Mouse (Mus musculus): Measurements from ENCODE around the gene Ntrk2. TPM values are rescaled to one million over a fixed set of nuclear protein-coding genes. Genes with fewer than 3 reads are reported as not detected.

Gene Ntrk2
- polyA plus RNA-seq, 1 experiment from 2014 or later, result 3.2 TPM

DNA sequence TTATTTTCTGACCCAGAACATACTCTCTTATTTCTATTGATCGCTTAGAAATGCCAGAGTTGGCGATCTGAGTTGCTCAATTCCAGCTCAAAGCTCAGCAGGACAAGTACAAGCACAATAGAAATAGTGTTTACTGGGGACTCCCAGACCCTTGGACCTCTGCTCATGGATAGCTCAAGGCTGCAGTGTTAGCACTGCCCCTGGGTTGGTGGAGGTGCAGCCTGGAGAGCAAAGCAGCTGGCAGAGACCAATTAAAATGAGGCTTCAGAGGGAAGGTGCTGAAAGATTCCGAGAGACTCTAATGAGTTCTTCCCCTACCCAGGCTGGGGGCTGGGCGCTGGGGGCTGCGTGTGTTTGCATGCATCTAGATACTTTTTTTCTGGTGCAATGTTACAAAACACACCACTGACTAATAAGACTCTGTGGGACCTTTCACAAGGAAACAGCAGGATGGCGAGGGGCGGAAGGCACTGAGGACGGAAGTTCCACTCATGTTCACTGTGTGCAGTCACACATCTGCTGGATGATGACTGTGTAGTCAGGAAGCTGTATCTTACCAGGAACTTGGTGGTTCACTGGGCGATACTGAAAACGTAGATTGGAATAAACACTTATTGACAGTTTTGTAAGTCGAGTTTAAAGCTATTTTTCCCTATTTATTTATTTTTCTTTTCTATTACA lies 193.1 kb downstream of the Ntrk2 start:
- H3K27me3 ChIP-seq (ENCODE audit: control insufficient read depth, insufficient read depth, low read depth, low read length), result no peaks in the 10 kb centered on the region
- peaks cover 2% of the 10 kb centered on the region for H3K4me1 ChIP-seq (replicated peaks; ENCODE audit: control insufficient read depth, insufficient read depth, low read length)
- no peaks in the 10 kb centered on the region for H3K9me3 ChIP-seq (ENCODE audit: control insufficient read depth, low read length)
- no peak for ATAC-seq (ENCODE audit: low read depth)
- WGBS, result 48% methylated on average over 11 of the region's 11 CpGs
- no peak overlapping the region for H3K4me2 ChIP-seq (ENCODE audit: low read depth, low read length)
- H3K36me3 ChIP-seq (ENCODE audit: control insufficient read depth, insufficient read depth, low read length), result no peaks in the 10 kb centered on the region
- H3K4me3 ChIP-seq (ENCODE audit: low read length), result no peak overlapping the region
- no peak overlapping the region for H3K9ac ChIP-seq (ENCODE audit: low read length)
- no peak overlapping the region for H3K27ac ChIP-seq (ENCODE audit: low read length)

DNA sequence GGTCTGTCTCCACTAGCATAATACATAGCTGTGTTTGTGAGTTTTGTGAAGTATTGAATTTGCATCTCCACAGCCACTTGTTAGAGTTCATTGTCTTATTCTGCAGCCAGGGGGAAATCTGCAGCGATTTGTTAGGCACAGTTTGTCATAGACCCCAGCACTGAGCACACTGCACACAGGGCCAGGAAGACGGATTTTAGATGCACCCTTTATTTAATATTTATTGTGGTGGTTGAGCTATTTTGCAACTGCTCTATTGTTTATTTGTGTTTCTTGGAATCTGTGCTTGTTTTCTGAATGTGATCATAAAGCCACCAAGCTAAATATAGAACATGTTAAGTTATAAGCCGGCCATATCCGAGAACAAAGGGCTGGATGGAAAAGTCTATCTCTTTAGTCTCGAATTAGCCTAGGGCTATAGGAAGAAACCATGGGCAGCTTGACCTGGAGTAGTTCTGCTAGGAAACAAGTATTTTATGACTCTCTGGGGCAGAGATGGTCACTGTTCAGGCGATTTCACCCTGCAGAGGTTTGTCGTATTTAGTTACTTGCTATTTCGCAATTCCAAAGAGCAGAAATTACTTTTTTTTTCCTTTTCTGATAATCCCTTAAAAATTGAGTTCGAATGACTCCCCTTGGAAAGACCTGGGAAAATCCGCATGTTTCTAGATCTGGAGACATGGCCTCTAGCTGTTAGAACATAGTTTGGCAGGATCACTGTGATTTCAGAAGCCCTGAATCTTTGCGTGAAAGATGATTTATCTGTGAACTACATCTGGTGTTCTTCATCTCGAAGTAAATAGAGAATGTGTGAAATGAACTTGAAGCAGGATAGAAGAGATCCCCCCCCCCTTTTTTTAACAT lies 196.8 kb downstream of the Ntrk2 start:
- Histone ChIP-seq H3K27me3 (ENCODE audit: control insufficient read depth, insufficient read depth, low read depth, low read length) (no peaks in the 10 kb centered on the region), H3K9me3 (ENCODE audit: control insufficient read depth, low read length) (no peaks in the 10 kb centered on the region), H3K4me2 (ENCODE audit: low read depth, low read length) (no peak overlapping the region), H3K4me3 (ENCODE audit: low read length) (no peak overlapping the region), H3K9ac (ENCODE audit: low read length) (no peak overlapping the region), H3K36me3 (ENCODE audit: control insufficient read depth, insufficient read depth, low read length) (no peaks in the 10 kb centered on the region), H3K4me1 (replicated peaks; ENCODE audit: control insufficient read depth, insufficient read depth, low read length) (peaks cover 2% of the 10 kb centered on the region), H3K27ac (ENCODE audit: low read length) (peak overlapping the region; percentile 40; the same call in 1 of the 2 replicates)
- peak; percentile 66; the same call in 1 of the 2 replicates for ATAC-seq (ENCODE audit: low read depth)
- 52% methylated on average over 12 of the region's 12 CpGs for WGBS

DNA sequence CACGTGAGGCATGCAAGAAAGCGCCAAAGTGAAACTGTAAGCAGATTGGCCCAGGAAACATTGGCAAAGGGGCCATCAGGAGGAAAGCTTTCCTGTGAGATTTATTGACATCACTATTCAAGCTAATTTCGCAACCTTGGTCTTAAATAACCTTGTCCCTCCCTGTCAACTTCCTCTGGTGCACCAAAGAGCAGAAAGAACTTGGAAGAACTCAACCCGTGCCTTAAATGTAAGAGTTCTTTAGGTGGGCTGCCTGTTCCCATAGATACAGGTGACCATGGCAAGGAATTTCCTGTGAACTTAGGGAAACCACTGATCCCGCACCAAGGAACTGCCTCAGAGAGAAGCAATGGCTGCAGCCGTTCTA lies 197.4 kb downstream of the Ntrk2 start:
- H3K9ac ChIP-seq (ENCODE audit: low read length), result no peak overlapping the region
- no peak overlapping the region for H3K4me3 ChIP-seq (ENCODE audit: low read length)
- H3K27ac ChIP-seq (ENCODE audit: low read length), result no peak overlapping the region
- WGBS, result 58% methylated on average over 6 of the region's 6 CpGs
- H3K27me3 ChIP-seq (ENCODE audit: control insufficient read depth, insufficient read depth, low read depth, low read length), result no peaks in the 10 kb centered on the region
- H3K36me3 ChIP-seq (ENCODE audit: control insufficient read depth, insufficient read depth, low read length), result no peaks in the 10 kb centered on the region
- H3K9me3 ChIP-seq (ENCODE audit: control insufficient read depth, low read length), result no peaks in the 10 kb centered on the region
- H3K4me1 ChIP-seq (replicated peaks; ENCODE audit: control insufficient read depth, insufficient read depth, low read length), result peaks cover 2% of the 10 kb centered on the region
- ATAC-seq (ENCODE audit: low read depth), result no peak
- no peak overlapping the region for H3K4me2 ChIP-seq (ENCODE audit: low read depth, low read length)

DNA sequence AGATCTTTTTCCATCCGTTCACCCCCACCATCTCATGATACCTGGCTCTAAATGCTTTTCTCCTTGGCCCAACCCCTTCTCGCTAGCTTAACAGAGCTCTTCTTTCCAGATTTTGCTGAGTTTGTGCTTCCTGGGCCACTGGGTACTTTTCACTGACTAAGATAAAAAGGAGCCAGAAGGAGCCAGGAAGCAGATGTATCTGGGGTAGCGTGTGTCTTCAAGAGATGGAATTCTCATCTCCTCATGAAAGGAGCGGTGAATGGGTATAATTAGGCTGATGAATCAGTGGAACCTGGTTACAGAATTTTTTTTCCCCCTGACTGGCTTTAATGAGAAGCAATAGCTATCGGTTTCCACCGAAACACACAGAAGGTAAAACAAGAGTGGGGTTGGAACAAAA lies 198.2 kb downstream of the Ntrk2 start:
- Histone ChIP-seq H3K9me3 (ENCODE audit: control insufficient read depth, low read length) (no peaks in the 10 kb centered on the region), H3K4me2 (ENCODE audit: low read depth, low read length) (no peak overlapping the region), H3K4me3 (ENCODE audit: low read length) (no peak overlapping the region), H3K27me3 (ENCODE audit: control insufficient read depth, insufficient read depth, low read depth, low read length) (no peaks in the 10 kb centered on the region), H3K9ac (ENCODE audit: low read length) (no peak overlapping the region), H3K27ac (ENCODE audit: low read length) (no peak overlapping the region), H3K4me1 (replicated peaks; ENCODE audit: control insufficient read depth, insufficient read depth, low read length) (peaks cover 2% of the 10 kb centered on the region), H3K36me3 (ENCODE audit: control insufficient read depth, insufficient read depth, low read length) (no peaks in the 10 kb centered on the region)
- ATAC-seq (ENCODE audit: low read depth), result no peak
- 79% methylated on average over 6 of the region's 6 CpGs for WGBS

DNA sequence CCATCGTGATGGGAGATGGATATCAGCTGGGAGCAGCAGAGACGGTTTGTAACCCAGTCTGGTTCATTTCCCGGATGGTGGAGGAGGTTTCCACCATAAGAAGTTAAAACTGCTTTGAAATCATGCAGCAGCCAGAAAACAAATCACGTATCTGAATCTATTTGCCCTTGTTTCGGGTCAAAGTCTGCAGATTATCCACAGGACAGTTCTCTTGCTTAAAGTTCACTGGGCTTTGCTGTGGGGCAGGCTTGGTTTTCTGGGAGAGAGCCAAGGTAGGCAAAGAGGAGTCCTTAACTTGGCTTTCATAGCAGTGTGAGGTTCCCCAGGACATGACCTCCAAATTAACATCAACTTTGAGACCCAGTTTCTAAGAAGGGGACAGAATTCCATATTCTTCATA lies 203.5 kb downstream of the Ntrk2 start:
- no peak overlapping the region for H3K9ac ChIP-seq (ENCODE audit: low read length)
- no peaks in the 10 kb centered on the region for H3K9me3 ChIP-seq (ENCODE audit: control insufficient read depth, low read length)
- H3K27ac ChIP-seq (ENCODE audit: low read length), result no peak overlapping the region
- H3K4me3 ChIP-seq (ENCODE audit: low read length), result no peak overlapping the region
- peaks cover 11% of the 10 kb centered on the region for H3K4me1 ChIP-seq (replicated peaks; ENCODE audit: control insufficient read depth, insufficient read depth, low read length)
- 57% methylated on average over 5 of the region's 5 CpGs for WGBS
- H3K27me3 ChIP-seq (ENCODE audit: control insufficient read depth, insufficient read depth, low read depth, low read length), result no peaks in the 10 kb centered on the region
- ATAC-seq (ENCODE audit: low read depth), result no peak
- H3K4me2 ChIP-seq (ENCODE audit: low read depth, low read length), result no peak overlapping the region
- H3K36me3 ChIP-seq (ENCODE audit: control insufficient read depth, insufficient read depth, low read length), result no peaks in the 10 kb centered on the region

DNA sequence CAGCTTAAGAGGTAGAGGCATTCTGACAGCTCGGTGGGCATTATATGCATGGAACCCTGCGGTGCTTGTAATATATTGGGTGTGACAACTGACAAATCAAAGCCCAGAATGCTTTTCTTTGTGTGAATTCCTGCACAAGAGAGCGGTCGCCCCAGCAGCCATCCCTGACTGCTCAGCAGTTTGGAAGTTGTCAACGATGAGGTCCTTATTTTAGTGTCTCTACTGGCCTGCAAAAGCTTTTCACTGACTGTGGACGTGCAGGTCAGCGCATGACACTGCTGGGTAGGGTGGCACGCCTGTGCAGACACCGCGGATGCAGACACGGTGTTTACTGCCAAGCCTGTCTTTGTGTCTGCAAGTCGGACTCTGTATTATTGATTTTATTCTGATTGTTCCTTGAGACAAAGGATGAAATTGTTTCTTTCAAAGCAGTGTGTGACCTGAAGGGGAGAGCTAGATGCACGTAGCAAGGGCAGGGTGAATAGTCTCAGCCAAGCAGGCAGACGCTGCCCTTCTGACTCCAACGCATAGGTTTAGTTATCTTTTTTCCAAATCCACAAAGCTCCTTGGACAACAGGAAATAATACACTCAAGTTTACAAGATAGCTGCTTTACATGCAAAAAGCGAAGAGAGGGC lies 204.6 kb downstream of the Ntrk2 start:
- peak overlapping the region; percentile 33 for H3K4me3 ChIP-seq (ENCODE audit: low read length)
- peak overlapping the region; percentile 3; the same call in 1 of the 2 replicates for H3K9ac ChIP-seq (ENCODE audit: low read length)
- H3K27me3 ChIP-seq (ENCODE audit: control insufficient read depth, insufficient read depth, low read depth, low read length), result no peaks in the 10 kb centered on the region

DNA sequence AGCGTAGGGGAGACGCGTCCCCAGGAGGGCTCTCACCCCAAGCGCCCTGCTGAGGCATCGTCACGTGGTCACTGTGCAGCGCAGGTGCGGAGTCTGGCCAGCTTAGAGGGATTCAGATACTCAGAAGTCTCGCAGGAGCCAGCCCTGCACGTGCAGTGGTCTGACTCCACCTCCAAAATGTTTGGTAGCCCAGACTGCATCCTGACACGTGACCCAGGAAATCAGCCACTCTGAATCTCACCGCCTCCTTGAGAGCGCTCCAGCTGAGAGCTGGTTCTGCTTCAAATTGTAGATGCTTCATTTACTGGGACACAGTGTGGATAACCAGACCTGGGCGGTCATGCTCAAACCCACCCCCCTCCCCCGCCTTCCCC lies 205.1 kb downstream of the Ntrk2 start:
- Histone ChIP-seq H3K36me3 (ENCODE audit: control insufficient read depth, insufficient read depth, low read length) (no peaks in the 10 kb centered on the region), H3K9me3 (ENCODE audit: control insufficient read depth, low read length) (no peaks in the 10 kb centered on the region), H3K27me3 (ENCODE audit: control insufficient read depth, insufficient read depth, low read depth, low read length) (no peaks in the 10 kb centered on the region), H3K9ac (ENCODE audit: low read length) (peak overlapping the region; percentile 3; the same call in 1 of the 2 replicates), H3K4me2 (ENCODE audit: low read depth, low read length) (peak overlapping the region; percentile 59), H3K4me3 (ENCODE audit: low read length) (peak overlapping the region; percentile 33), H3K27ac (ENCODE audit: low read length) (no peak overlapping the region), H3K4me1 (replicated peaks; ENCODE audit: control insufficient read depth, insufficient read depth, low read length) (peaks cover 11% of the 10 kb centered on the region)
- ATAC-seq (ENCODE audit: low read depth), result peak; percentile 92
- WGBS, result under 1% methylated on average over 15 of the region's 15 CpGs

More for the DNA sequence above, 204.6 kb downstream of the Ntrk2 start:
- no peaks in the 10 kb centered on the region for H3K36me3 ChIP-seq (ENCODE audit: control insufficient read depth, insufficient read depth, low read length)
- H3K4me2 ChIP-seq (ENCODE audit: low read depth, low read length), result peak overlapping the region; percentile 59
- H3K9me3 ChIP-seq (ENCODE audit: control insufficient read depth, low read length), result no peaks in the 10 kb centered on the region
- no peak overlapping the region for H3K27ac ChIP-seq (ENCODE audit: low read length)
- peaks cover 11% of the 10 kb centered on the region for H3K4me1 ChIP-seq (replicated peaks; ENCODE audit: control insufficient read depth, insufficient read depth, low read length)
- 25% methylated on average over 16 of the region's 16 CpGs for WGBS
- ATAC-seq (ENCODE audit: low read depth), result peak; percentile 59; the same call in 1 of the 2 replicates

DNA sequence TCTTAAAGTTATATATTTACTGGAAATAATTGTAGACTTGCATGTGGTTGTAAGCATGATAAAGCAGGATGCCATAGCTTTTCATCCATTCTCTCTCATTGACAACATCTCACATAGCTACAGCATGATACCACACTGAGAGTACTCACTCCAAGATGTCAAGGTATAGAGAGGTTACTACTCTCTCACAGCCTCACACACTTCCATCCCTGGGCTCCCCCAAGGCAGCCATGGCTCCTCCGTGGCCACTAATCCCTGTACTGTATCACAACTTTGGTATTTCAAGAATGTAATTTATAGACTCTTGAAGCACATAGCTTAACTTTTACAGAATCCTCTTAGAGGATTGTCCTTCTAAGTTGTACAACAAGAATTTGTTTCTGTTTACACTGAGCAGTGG lies 209.0 kb downstream of the Ntrk2 start:
- Histone ChIP-seq H3K27me3 (ENCODE audit: control insufficient read depth, insufficient read depth, low read depth, low read length) (no peaks in the 10 kb centered on the region), H3K9ac (ENCODE audit: low read length) (no peak overlapping the region), H3K4me2 (ENCODE audit: low read depth, low read length) (no peak overlapping the region), H3K9me3 (ENCODE audit: control insufficient read depth, low read length) (no peaks in the 10 kb centered on the region), H3K4me3 (ENCODE audit: low read length) (no peak overlapping the region), H3K4me1 (replicated peaks; ENCODE audit: control insufficient read depth, insufficient read depth, low read length) (peaks cover 11% of the 10 kb centered on the region), H3K36me3 (ENCODE audit: control insufficient read depth, insufficient read depth, low read length) (no peaks in the 10 kb centered on the region), H3K27ac (ENCODE audit: low read length) (no peak overlapping the region)
- no peak for ATAC-seq (ENCODE audit: low read depth)
- 12% methylated on average over 1 of the region's 1 CpGs for WGBS

DNA sequence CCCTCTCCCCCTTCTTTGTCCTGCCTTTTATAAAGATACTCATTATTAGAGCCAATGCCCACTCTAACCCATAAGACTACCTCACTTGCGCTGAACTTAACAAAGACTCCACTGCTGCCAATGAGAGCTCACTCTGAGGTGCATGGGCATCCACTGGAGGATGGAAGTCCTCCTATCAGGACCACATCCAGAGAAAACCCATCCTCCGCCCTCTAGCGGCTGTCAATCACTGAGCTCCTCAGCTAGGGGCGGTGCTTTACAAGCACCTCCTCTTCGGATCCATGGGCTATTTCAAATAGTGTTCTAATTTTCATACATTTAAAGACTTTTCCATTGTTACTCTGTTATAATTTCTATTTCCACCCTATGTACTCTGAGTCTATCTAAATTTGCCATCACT lies 210.8 kb downstream of the Ntrk2 start:
- H3K27ac ChIP-seq (ENCODE audit: low read length), result no peak overlapping the region
- no peaks in the 10 kb centered on the region for H3K36me3 ChIP-seq (ENCODE audit: control insufficient read depth, insufficient read depth, low read length)
- no peak for ATAC-seq (ENCODE audit: low read depth)
- no peak overlapping the region for H3K4me2 ChIP-seq (ENCODE audit: low read depth, low read length)
- WGBS, result 65% methylated on average over 5 of the region's 5 CpGs
- no peaks in the 10 kb centered on the region for H3K9me3 ChIP-seq (ENCODE audit: control insufficient read depth, low read length)
- H3K9ac ChIP-seq (ENCODE audit: low read length), result no peak overlapping the region
- H3K4me3 ChIP-seq (ENCODE audit: low read length), result no peak overlapping the region
- no peaks in the 10 kb centered on the region for H3K27me3 ChIP-seq (ENCODE audit: control insufficient read depth, insufficient read depth, low read depth, low read length)
- H3K4me1 ChIP-seq (replicated peaks; ENCODE audit: control insufficient read depth, insufficient read depth, low read length), result no peaks in the 10 kb centered on the region
